Mouse (Mus musculus) MEL (cell line): ENCODE measurements at regions not wholly inside any gene's neighbourhood (a gene's known extent, or its start where the extent isn't known, plus 50 kb on each side); places are given as distances from the start of the nearest gene placed in this dataset.
A peak's percentile ranks its signal among the peaks of the same experiment; 100 is the strongest.

Experiments used
- DNase-seq: peaks from one replicate; pipeline ENCODE4 v3.0.0; 2011; ENCODE audit warnings: low read depth, low spot score
- H3K27ac ChIP-seq: 2 replicates; pipeline ENCODE4 v1.5.1; 2012; ENCODE audit warnings: low read depth, mild to moderate bottlenecking, control low read depth, low read length, moderate library complexity; ENCODE audit not compliant: control insufficient read depth
- H3K27me3 ChIP-seq, 2 experiments: fragments of 150-350 bp in 1 of 2; sonication (generic) in 1 of 2; 2 replicates each; pipeline ENCODE4 v1.6.1; 2012; ENCODE audit warnings: low read length in 2 of 2, mild to moderate bottlenecking in 2 of 2, improper control_type of control experiment in 1 of 2, moderate library complexity in 1 of 2; ENCODE audit not compliant: insufficient read depth in 2 of 2, control insufficient read depth in 1 of 2
- H3K36me3 ChIP-seq, 2 experiments: 2 replicates each; pipeline ENCODE4 v1.6.1; 2012 to 2014; ENCODE audit warnings: low read length in 2 of 2, improper control_type of control experiment in 1 of 2, inconsistent platforms in 1 of 2, mild to moderate bottlenecking in 1 of 2; ENCODE audit not compliant: insufficient read depth in 2 of 2, control insufficient read depth in 1 of 2
- H3K4me1 ChIP-seq, 2 experiments: fragments of 150-350 bp in 1 of 2; sonication (generic) in 1 of 2; 2 replicates each; pipeline ENCODE4 v1.6.1; 2012; ENCODE audit warnings: low read length in 2 of 2, improper control_type of control experiment in 1 of 2, mild to moderate bottlenecking in 1 of 2; ENCODE audit not compliant: insufficient read depth in 2 of 2, control insufficient read depth in 1 of 2
- H3K4me3 ChIP-seq, 2 experiments: fragments of 150-350 bp in 1 of 2; sonication (generic) in 1 of 2; 2 replicates each; pipeline ENCODE4 v1.5.1; 2012; ENCODE audit warnings: low read depth in 2 of 2, low read length in 2 of 2, mild to moderate bottlenecking in 2 of 2, moderate library complexity in 2 of 2, control low read depth in 1 of 2, improper control_type of control experiment in 1 of 2; ENCODE audit not compliant: control insufficient read depth in 1 of 2, insufficient read depth in 1 of 2
- H3K79me2 ChIP-seq: 2 replicates; pipeline ENCODE4 v1.6.1; 2012; ENCODE audit warnings: mild to moderate bottlenecking, low read length, moderate library complexity; ENCODE audit not compliant: control insufficient read depth, poor library complexity, insufficient read depth
- H3K9ac ChIP-seq: 2 replicates; pipeline ENCODE4 v1.6.1; 2012; ENCODE audit warnings: low read depth, mild to moderate bottlenecking, control low read depth, low read length, moderate library complexity; ENCODE audit not compliant: control insufficient read depth, poor library complexity, severe bottlenecking
- H3K9me3 ChIP-seq: fragments of 150-350 bp; sonication (generic); replicated peaks from 2 replicates; pipeline ENCODE4 v1.6.1; 2012; ENCODE audit warnings: mild to moderate bottlenecking, low read length, improper control_type of control experiment, moderate library complexity; ENCODE audit not compliant: insufficient read depth
- BHLHE40 ChIP-seq: IDR thresholded peaks from 2 replicates; pipeline ENCODE4 v1.6.1; 2012; ENCODE audit warnings: low read depth, mild to moderate bottlenecking, inconsistent platforms, low read length, improper control_type of control experiment, borderline replicate concordance
- CHD1 ChIP-seq: IDR thresholded peaks from 2 replicates; pipeline ENCODE4 v1.6.1; 2012; ENCODE audit warnings: low read depth, mild to moderate bottlenecking, inconsistent platforms, low read length, improper control_type of control experiment
- CTCF ChIP-seq, 3 experiments: IDR thresholded peaks in 2 of 3; conservative IDR thresholded peaks in 1 of 3; 2 replicates each; pipeline ENCODE4 v1.5.1; 2011 to 2012; ENCODE audit warnings: low read length in 3 of 3, low read depth in 2 of 3, mild to moderate bottlenecking in 2 of 3, improper control_type of control experiment in 1 of 3, inconsistent platforms in 1 of 3, mixed read lengths in 1 of 3, moderate library complexity in 1 of 3; ENCODE audit not compliant: control insufficient read depth in 1 of 3, insufficient read depth in 1 of 3, poor library complexity in 1 of 3, severe bottlenecking in 1 of 3
- E2F4 ChIP-seq: IDR thresholded peaks from 2 replicates; pipeline ENCODE4 v1.6.1; 2011; ENCODE audit warnings: low read depth, low read length, improper control_type of control experiment, borderline replicate concordance
- ELF1 ChIP-seq: IDR thresholded peaks from 2 replicates; pipeline ENCODE4 v1.6.1; 2014; ENCODE audit warnings: low read depth, mild to moderate bottlenecking, inconsistent platforms, low read length, improper control_type of control experiment, moderate library complexity
- GATA1 ChIP-seq: IDR thresholded peaks from 2 replicates; pipeline ENCODE4 v1.6.1; 2011; ENCODE audit warnings: low read depth, low read length, improper control_type of control experiment
- JUND ChIP-seq: IDR thresholded peaks from 2 replicates; pipeline ENCODE4 v1.6.1; 2011; ENCODE audit warnings: low read depth, mild to moderate bottlenecking, improper control_type of control experiment, low read length
- KAT2A ChIP-seq: conservative IDR thresholded peaks from 2 replicates; pipeline ENCODE4 v1.6.1; 2012; ENCODE audit warnings: low read depth, low read length, improper control_type of control experiment, inconsistent platforms
- MAX ChIP-seq: IDR thresholded peaks from 2 replicates; pipeline ENCODE4 v1.6.1; 2011; ENCODE audit warnings: low read length, improper control_type of control experiment
- MEF2A ChIP-seq: IDR thresholded peaks from 2 replicates; pipeline ENCODE4 v1.6.1; 2014; ENCODE audit warnings: low read depth, mild to moderate bottlenecking, inconsistent platforms, low read length, improper control_type of control experiment; ENCODE audit not compliant: poor library complexity, insufficient replicate concordance, severe bottlenecking; ENCODE audit errors: extremely low read depth
- MYB ChIP-seq: IDR thresholded peaks from 2 replicates; pipeline ENCODE4 v1.6.1; 2011; ENCODE audit warnings: mild to moderate bottlenecking, low read depth, low read length, improper control_type of control experiment
- MYC ChIP-seq: IDR thresholded peaks from 2 replicates; pipeline ENCODE4 v1.6.1; 2011; ENCODE audit warnings: low read depth, mild to moderate bottlenecking, low read length, improper control_type of control experiment, moderate library complexity
- POLR2A ChIP-seq, 2 experiments: IDR thresholded peaks; 2 replicates each; pipeline ENCODE4 v1.6.1; 2011 to 2012; ENCODE audit warnings: low read length in 2 of 2, mild to moderate bottlenecking in 2 of 2, control low read depth in 1 of 2, improper control_type of control experiment in 1 of 2, low read depth in 1 of 2, moderate library complexity in 1 of 2; ENCODE audit not compliant: control insufficient read depth in 1 of 2, insufficient read depth in 1 of 2, poor library complexity in 1 of 2
- POLR2AphosphoS2 ChIP-seq: IDR thresholded peaks from 2 replicates; pipeline ENCODE4 v1.6.1; 2011; ENCODE audit warnings: low read length, improper control_type of control experiment
- RAD21 ChIP-seq: IDR thresholded peaks from 2 replicates; pipeline ENCODE4 v1.6.1; 2011; ENCODE audit warnings: mild to moderate bottlenecking, low read depth, low read length, improper control_type of control experiment
- SIN3A ChIP-seq: IDR thresholded peaks from 2 replicates; pipeline ENCODE4 v1.6.1; 2012; ENCODE audit warnings: low read length, improper control_type of control experiment, inconsistent platforms
- SMC3 ChIP-seq: IDR thresholded peaks from 2 replicates; pipeline ENCODE4 v1.6.1; 2011; ENCODE audit warnings: low read depth, low read length, improper control_type of control experiment
- TBP ChIP-seq: IDR thresholded peaks from 2 replicates; pipeline ENCODE4 v1.8.0; 2011; ENCODE audit warnings: low read depth, low read length, improper control_type of control experiment
- TCF12 ChIP-seq: IDR thresholded peaks from 2 replicates; pipeline ENCODE4 v1.6.1; 2014; ENCODE audit warnings: low read depth, mild to moderate bottlenecking, inconsistent platforms, low read length, improper control_type of control experiment, moderate library complexity
- UBTF ChIP-seq: IDR thresholded peaks from 2 replicates; pipeline ENCODE4 v1.6.1; 2012; ENCODE audit warnings: low read depth, mild to moderate bottlenecking, inconsistent platforms, low read length, improper control_type of control experiment, moderate library complexity, borderline replicate concordance; ENCODE audit not compliant: insufficient read depth
- ZC3H11A ChIP-seq: IDR thresholded peaks from 2 replicates; pipeline ENCODE4 v1.6.1; 2012; ENCODE audit warnings: low read depth, mild to moderate bottlenecking, inconsistent platforms, low read length, improper control_type of control experiment
- ZKSCAN1 ChIP-seq: IDR thresholded peaks from 2 replicates; pipeline ENCODE4 v1.6.1; 2012; ENCODE audit warnings: low read depth, mild to moderate bottlenecking, inconsistent platforms, low read length, improper control_type of control experiment, moderate library complexity
- ZMIZ1 ChIP-seq: IDR thresholded peaks from 2 replicates; pipeline ENCODE4 v1.6.1; 2012; ENCODE audit warnings: low read depth, mild to moderate bottlenecking, inconsistent platforms, low read length, improper control_type of control experiment, moderate library complexity
- ZNF384 ChIP-seq: IDR thresholded peaks from 2 replicates; pipeline ENCODE4 v1.6.1; 2012; ENCODE audit warnings: low read depth, mild to moderate bottlenecking, inconsistent platforms, low read length, improper control_type of control experiment

DNA sequence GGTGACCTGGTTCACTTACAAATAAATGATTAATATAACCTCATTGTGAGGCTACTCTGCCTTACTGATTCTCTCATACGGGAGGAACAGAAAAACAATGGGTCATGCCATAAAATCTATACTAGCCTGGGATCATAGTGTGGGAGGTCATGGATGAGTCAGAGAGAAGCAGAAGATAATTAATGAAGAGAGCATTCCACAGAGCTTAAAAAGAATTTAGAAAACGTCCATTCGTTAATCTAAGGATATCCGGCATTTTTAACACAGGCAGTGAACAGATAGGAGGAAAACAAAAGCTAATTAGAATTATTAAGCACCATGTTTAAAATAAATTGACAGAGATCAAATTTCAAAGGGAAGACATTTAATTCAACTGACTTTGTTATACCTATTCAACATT, 59.5 kb upstream of the Rtl9 start:
- Histone ChIP-seq H3K4me1 (no peaks in the 10 kb centered on the region; a peak in 1 of 4 replicates), H3K4me3 (no peak overlapping the region), H3K36me3 (no peaks in the 10 kb centered on the region), H3K79me2 (no peaks in the 10 kb centered on the region), H3K27ac (no peak overlapping the region), H3K27me3 (peaks cover 0 to 2% of the 10 kb centered on the region in 2 experiments; a peak in 2 of 4 replicates), H3K9me3 (no peaks in the 10 kb centered on the region), H3K9ac (no peak overlapping the region)
- no peak for TF ChIP-seq ZNF384
- TF ChIP-seq MEF2A: no peak
- TF ChIP-seq BHLHE40: no peak
- TF ChIP-seq ZC3H11A: no peak
- TF ChIP-seq UBTF: no peak
- TF ChIP-seq TCF12: no peak
- no peak for TF ChIP-seq JUND
- TF ChIP-seq CTCF (IDR thresholded peaks at IDR 0.05 in 2 of 3, conservative IDR thresholded peaks at IDR 0.05 in 1 of 3; ENCODE audit: control insufficient read depth in 1 of 3, insufficient read depth in 1 of 3, low read depth in 2 of 3, low read length in 3 of 3, poor library complexity in 1 of 3, severe bottlenecking in 1 of 3): no peak
- no peak for TF ChIP-seq KAT2A
- no peak for TF ChIP-seq POLR2AphosphoS2
- no peak for TF ChIP-seq TBP
- no peak for TF ChIP-seq MAX
- no peak for TF ChIP-seq E2F4
- no peak for DNase-seq

DNA sequence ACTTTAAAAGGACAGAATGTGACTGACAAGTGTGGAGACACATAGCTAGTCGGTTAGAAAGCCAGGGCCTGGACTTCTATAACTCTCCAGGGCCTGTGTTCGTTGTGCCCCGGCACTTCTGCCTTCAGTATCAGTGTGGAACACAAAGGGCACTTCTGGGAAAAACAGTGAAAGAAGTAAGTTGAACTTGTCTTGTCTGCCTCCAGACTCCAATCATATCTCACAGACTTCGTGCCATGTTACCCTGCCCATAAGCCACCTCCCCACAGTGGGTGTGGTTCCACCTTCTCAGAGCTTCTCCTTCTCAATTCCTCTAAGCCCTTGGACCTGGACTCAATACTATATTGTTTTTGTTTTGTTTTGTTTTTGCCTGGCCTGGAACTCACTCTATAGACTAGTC, 55.1 kb upstream of the Rtl9 start:
- H3K27ac ChIP-seq: no peak overlapping the region

DNA sequence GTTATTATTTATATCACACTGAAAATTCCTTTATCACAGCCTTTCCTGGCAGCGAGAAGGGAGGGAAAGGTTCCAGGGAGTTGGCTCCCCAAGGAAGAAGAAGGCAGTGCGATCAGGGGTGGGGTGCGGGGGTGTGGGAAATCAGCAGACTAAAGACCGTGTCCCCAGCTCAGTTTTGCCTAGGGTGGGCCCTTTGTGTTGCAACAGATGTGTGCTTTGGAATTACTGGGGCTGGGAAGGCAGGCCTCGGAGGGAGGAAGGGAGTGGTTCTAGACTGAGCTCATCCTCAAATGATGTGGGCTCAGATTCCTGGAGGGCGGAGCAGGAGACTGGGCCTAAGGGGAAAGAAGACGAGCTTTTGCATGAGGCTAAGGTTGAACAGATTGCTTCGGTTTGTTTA, 53.1 kb upstream of the Rtl9 start:
- no peak overlapping the region for H3K9ac ChIP-seq
- no peak overlapping the region for H3K27ac ChIP-seq
- H3K4me3 ChIP-seq: no peak overlapping the region
- DNase-seq: no peak
- no peaks in the 10 kb centered on the region for H3K79me2 ChIP-seq
- H3K4me1 ChIP-seq: no peaks in the 10 kb centered on the region; a peak in 1 of 4 replicates
- no peaks in the 10 kb centered on the region for H3K36me3 ChIP-seq
- TF ChIP-seq CHD1 (no peak), SIN3A (no peak), ZMIZ1 (no peak), POLR2A (IDR thresholded peaks at IDR 0.05; ENCODE audit: control insufficient read depth in 1 of 2, insufficient read depth in 1 of 2, low read depth in 1 of 2, low read length in 2 of 2, poor library complexity in 1 of 2) (no peak), RAD21 (no peak), TCF12 (no peak), MYC (no peak), GATA1 (no peak), ELF1 (no peak), ZKSCAN1 (no peak), SMC3 (no peak)
- H3K9me3 ChIP-seq: no peaks in the 10 kb centered on the region
- H3K27me3 ChIP-seq: no peaks in the 10 kb centered on the region

More for the DNA sequence above, 55.1 kb upstream of the Rtl9 start:
- no peaks in the 10 kb centered on the region for H3K36me3 ChIP-seq
- no peaks in the 10 kb centered on the region for H3K79me2 ChIP-seq
- no peak for TF ChIP-seq ZC3H11A
- TF ChIP-seq MYB: no peak
- TF ChIP-seq RAD21: no peak
- no peak for TF ChIP-seq BHLHE40
- no peaks in the 10 kb centered on the region for H3K27me3 ChIP-seq
- H3K4me1 ChIP-seq: no peaks in the 10 kb centered on the region; a peak in 1 of 4 replicates
- H3K4me3 ChIP-seq: no peak overlapping the region
- no peak overlapping the region for H3K9ac ChIP-seq
- no peaks in the 10 kb centered on the region for H3K9me3 ChIP-seq
- DNase-seq: peak; percentile 62
